Mouse (Mus musculus) lung, adult 2 months (tissue): Measurements from ENCODE around the gene Slc35a1.

Source experiments
- CTCF ChIP-seq: fragments of 200-500 bp; IDR thresholded peaks from 2 replicates; pipeline ENCODE4 v1.5.1; 2011; ENCODE audit warnings: mild to moderate bottlenecking, low read length, control low read depth; ENCODE audit not compliant: insufficient read depth
- POLR2A ChIP-seq: fragments of 200-500 bp; IDR thresholded peaks from 2 replicates; pipeline ENCODE4 v1.6.1; 2011; ENCODE audit warnings: low read depth, mild to moderate bottlenecking, control low read depth, low read length, borderline replicate concordance; ENCODE audit errors: extremely low read depth

DNA sequence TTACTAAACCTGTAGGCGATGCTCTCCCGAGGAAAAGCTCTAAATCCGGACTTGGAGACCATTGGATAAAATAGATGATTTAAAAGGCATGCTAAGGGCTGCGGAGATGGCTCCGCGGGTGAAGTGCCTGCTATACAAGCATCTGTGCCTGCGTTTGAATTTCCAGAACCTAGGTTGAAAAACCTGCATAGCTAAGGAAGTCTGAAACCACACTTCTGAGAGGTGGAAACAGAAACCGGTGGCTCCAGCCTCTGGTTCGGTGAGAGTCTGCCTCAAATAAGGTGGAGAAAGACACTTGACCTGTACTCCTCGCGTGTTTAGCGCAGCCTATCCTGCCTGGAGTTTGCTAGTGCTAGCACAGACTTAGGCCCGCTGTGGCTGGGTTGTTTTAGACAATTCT, 71.9 kb downstream of the Slc35a1 start:
- TF ChIP-seq POLR2A (no peak), CTCF (no peak)
